Mouse (Mus musculus): ENCODE measurements around the gene Cd79a.

GRCm38 (mm10) chr7:24852557-24853232, 44.5 kb upstream of the Cd79a start:
- TF ChIP-seq CTCF (IDR thresholded peaks at IDR 0.05; ENCODE audit: low read depth) (no peak), EP300 (optimal IDR thresholded peaks at IDR 0.05) (no peak)

Data from stomach, postnatal 0 days (tissue).